ENCODE assay signal across 14 mouse cellular contexts in the genomic region with DNA sequence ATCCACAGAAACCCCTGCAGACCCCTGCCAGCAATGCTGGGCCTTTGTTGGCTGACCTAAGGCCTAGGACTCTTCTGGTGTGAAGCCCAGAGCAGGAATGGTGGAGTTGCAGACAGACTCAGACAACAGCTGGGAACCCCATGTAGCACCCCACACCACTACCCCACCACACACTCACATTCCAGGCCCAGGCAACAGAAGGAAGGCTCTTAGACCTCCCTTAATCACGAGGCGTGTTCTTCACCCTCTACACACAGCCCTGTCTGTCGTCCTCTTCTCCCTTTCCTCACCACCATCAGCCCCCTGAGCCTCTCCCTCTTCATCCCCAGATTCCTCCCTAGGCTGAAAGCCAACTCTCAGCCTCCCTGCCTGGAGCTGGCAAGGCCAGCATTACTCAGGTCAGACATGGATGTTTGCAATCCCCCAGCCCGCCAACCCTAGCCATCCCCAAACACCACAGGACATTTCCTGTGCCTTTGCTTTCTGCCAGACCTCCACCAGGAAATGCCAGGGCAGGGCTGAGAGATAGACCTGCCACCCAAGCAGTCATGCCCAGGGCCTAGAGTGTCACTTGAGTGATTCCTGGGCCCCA. TPM values are rescaled to one million over a fixed set of nuclear protein-coding genes. Genes with fewer than 3 reads are reported as not detected.
DNase-seq lines count a peak whose midpoint lies in the region; ATAC-seq lines count a peak whose summit lies in the region.
"Had no signal": no experiment of that assay in that cellular context is flagged by ENCODE, and none has a peak within 500 bp of the region (broad histone marks: within the 10 kb centered on the region; RNA-seq: fewer than 3 reads in every experiment).

No protein-coding gene starts in this region.

- no peak for ATAC-seq in midbrain, embryonic 14.5 days (ENCODE audit: low FRiP score, low TSS enrichment)
- ATAC-seq in midbrain, embryonic 13.5 days: no peak
- 0 out of 2 replicates have a peak, but pooled peaks have one; percentile 3 for ATAC-seq in intestine, embryonic 14.5 days (replicated peaks; ENCODE audit: low FRiP score, low TSS enrichment, low read depth)
- peak; percentile 59 for ATAC-seq in stomach, embryonic 16.5 days (ENCODE audit: insufficient read depth, low FRiP score)
- ATAC-seq: forebrain, embryonic 15.5 days; Patski had no signal

- H3K4me2 ChIP-seq in midbrain, embryonic 14.5 days (ENCODE audit: low read length): no peak overlapping the region
- H3K4me2 ChIP-seq in midbrain, embryonic 13.5 days (replicated peaks): no peak overlapping the region
- H3K4me2 ChIP-seq in intestine, embryonic 14.5 days (ENCODE audit: low read length): peak overlapping the region; percentile 77; the same call in 1 of the 2 replicates
- no peak overlapping the region for H3K4me2 ChIP-seq in stomach, embryonic 16.5 days (ENCODE audit: low read depth, low read length)
- H3K4me2 ChIP-seq: forebrain, embryonic 15.5 days; hindbrain, embryonic 13.5 days had no signal

- H3K4me1 ChIP-seq in midbrain, embryonic 14.5 days (ENCODE audit: control insufficient read depth, insufficient read depth, low read length): peaks cover 3% of the 10 kb centered on the region; the same call in 1 of the 2 replicates
- H3K4me1 ChIP-seq in midbrain, embryonic 13.5 days (replicated peaks): peaks cover 13% of the 10 kb centered on the region
- H3K4me1 ChIP-seq in intestine, embryonic 14.5 days (replicated peaks; ENCODE audit: control insufficient read depth, insufficient read depth, low read length): peaks cover 43% of the 10 kb centered on the region
- peaks cover 70% of the 10 kb centered on the region for H3K4me1 ChIP-seq in stomach, embryonic 16.5 days (ENCODE audit: control insufficient read depth, insufficient read depth, low read length)

- no peaks in the 10 kb centered on the region for H3K9me3 ChIP-seq in midbrain, embryonic 14.5 days (ENCODE audit: control insufficient read depth, low read length)
- H3K9me3 ChIP-seq in midbrain, embryonic 13.5 days: no peaks in the 10 kb centered on the region
- H3K9me3 ChIP-seq in intestine, embryonic 14.5 days (ENCODE audit: control insufficient read depth, low read length): no peaks in the 10 kb centered on the region
- H3K9me3 ChIP-seq in stomach, embryonic 16.5 days (replicated peaks; ENCODE audit: control insufficient read depth, low read length): no peaks in the 10 kb centered on the region
- H3K9me3 ChIP-seq: forebrain, embryonic 15.5 days; hindbrain, embryonic 13.5 days had no signal

- peaks cover 51% of the 10 kb centered on the region for H3K36me3 ChIP-seq in midbrain, embryonic 14.5 days (ENCODE audit: control insufficient read depth, insufficient read depth, low read length)
- peaks cover 51% of the 10 kb centered on the region for H3K36me3 ChIP-seq in midbrain, embryonic 13.5 days
- peaks cover 65% of the 10 kb centered on the region for H3K36me3 ChIP-seq in intestine, embryonic 14.5 days (ENCODE audit: control insufficient read depth, insufficient read depth, low read length)
- peaks cover 5% of the 10 kb centered on the region; the same call in 1 of the 2 replicates for H3K36me3 ChIP-seq in stomach, embryonic 16.5 days (ENCODE audit: control insufficient read depth, insufficient read depth, low read length)

- H3K27ac ChIP-seq in midbrain, embryonic 14.5 days (replicated peaks; ENCODE audit: low read depth, low read length): no peak overlapping the region
- H3K27ac ChIP-seq in midbrain, embryonic 13.5 days: no peak overlapping the region
- H3K27ac ChIP-seq in intestine, embryonic 14.5 days (ENCODE audit: low read depth): peak overlapping the region; percentile 81
- H3K27ac ChIP-seq in stomach, embryonic 16.5 days (ENCODE audit: low read length): peak overlapping the region; percentile 94
- H3K27ac ChIP-seq: forebrain, embryonic 15.5 days; hindbrain, embryonic 13.5 days; layer of hippocampus, adult 2 months had no signal

- 85% methylated on average over 4 of the region's 4 CpGs for WGBS in midbrain, embryonic 14.5 days
- WGBS in midbrain, embryonic 13.5 days: 80% methylated on average over 4 of the region's 4 CpGs
- 34% methylated on average over 4 of the region's 4 CpGs for WGBS in intestine, embryonic 14.5 days
- 28% methylated on average over 4 of the region's 4 CpGs for WGBS in stomach, embryonic 16.5 days

- H3K27me3 ChIP-seq in midbrain, embryonic 14.5 days (ENCODE audit: control insufficient read depth, insufficient read depth, low read length): peaks cover 37% of the 10 kb centered on the region
- peaks cover 40% of the 10 kb centered on the region for H3K27me3 ChIP-seq in midbrain, embryonic 13.5 days
- peaks cover 9% of the 10 kb centered on the region for H3K27me3 ChIP-seq in intestine, embryonic 14.5 days (replicated peaks; ENCODE audit: control insufficient read depth, insufficient read depth, low read length)
- H3K27me3 ChIP-seq in stomach, embryonic 16.5 days (ENCODE audit: control insufficient read depth, insufficient read depth, low read length): peaks cover 7% of the 10 kb centered on the region
- H3K27me3 ChIP-seq: Patski had no signal

- DNase-seq in heart, adult 11 months: peak; percentile 94
- no peak for DNase-seq in heart, postnatal 25 days (ENCODE audit: low spot score)
- DNase-seq in midbrain, embryonic 14.5 days: no peak
- no peak for DNase-seq in intestine, embryonic 14.5 days (ENCODE audit: low spot score)
- no peak for DNase-seq in thymus, adult 18-20 months
- no peak for DNase-seq in left cerebral cortex, adult 8-10 months (ENCODE audit: low spot score in 2 of 2)
- DNase-seq: adrenal gland, postnatal 25 days; cerebellum, adult 8-10 months had no signal

- intact Hi-C loops in heart, postnatal 25 days (cut with DNase I): no loop called here

- no peak overlapping the region for H3K4me3 ChIP-seq in midbrain, embryonic 14.5 days (replicated peaks; ENCODE audit: low read depth, low read length)
- no peak overlapping the region for H3K4me3 ChIP-seq in midbrain, embryonic 13.5 days (replicated peaks)
- H3K4me3 ChIP-seq in intestine, embryonic 14.5 days (ENCODE audit: low read depth, low read length): no peak overlapping the region
- no peak overlapping the region for H3K4me3 ChIP-seq in stomach, embryonic 16.5 days (replicated peaks; ENCODE audit: low read length)
- H3K4me3 ChIP-seq: forebrain, embryonic 15.5 days; hindbrain, embryonic 13.5 days; layer of hippocampus, adult 2 months had no signal

- H3K9ac ChIP-seq in midbrain, embryonic 14.5 days (replicated peaks; ENCODE audit: low read length): 0 out of 2 replicates have a peak overlapping the region, but pooled peaks have one; percentile 16
- no peak overlapping the region for H3K9ac ChIP-seq in midbrain, embryonic 13.5 days (replicated peaks)
- H3K9ac ChIP-seq in intestine, embryonic 14.5 days (ENCODE audit: low read length): no peak overlapping the region
- H3K9ac ChIP-seq in stomach, embryonic 16.5 days (ENCODE audit: low read length): peak overlapping the region; percentile 52
- H3K9ac ChIP-seq: forebrain, embryonic 15.5 days; hindbrain, embryonic 13.5 days had no signal

RNA-seq across cellular contexts. Expression of a gene that starts 7.8 kb away (rescaled TPM):
- 10 to 100 TPM; 15.3 to 19.2 TPM for total RNA-seq in heart, postnatal 25 days (2021)
- polyA plus RNA-seq in midbrain, embryonic 14.5 days (2014; fragmentation: Nextera tagmentation; extraction: Ambion mirVana): 0.66 and 0.92 TPM in 2 replicates
- polyA plus RNA-seq in midbrain, embryonic 13.5 days (2015; fragmentation: Nextera tagmentation; extraction: Ambion mirVana): 1.2 and 2.4 TPM in 2 replicates
- 13.0 and 14.5 TPM in 2 replicates for polyA plus RNA-seq in intestine, embryonic 14.5 days (2014; fragmentation: Nextera tagmentation; extraction: Ambion mirVana)
- 5.1 and 5.9 TPM in 2 replicates for polyA plus RNA-seq in stomach, embryonic 16.5 days (2015; fragmentation: Nextera tagmentation; extraction: Ambion mirVana)
- 1 to 10 TPM; 3.2 to 3.7 (median 3.4) TPM for total RNA-seq in left cerebral cortex, adult 8-10 months (2022)

RNA-seq across cellular contexts. Expression of a gene that starts 17.1 kb away (rescaled TPM):
- 1 to 10 TPM; 6.0 to 6.1 TPM for total RNA-seq in heart, postnatal 25 days (2021)
- 15.4 and 20.2 TPM in 2 replicates for polyA plus RNA-seq in midbrain, embryonic 14.5 days (2014; fragmentation: Nextera tagmentation; extraction: Ambion mirVana)
- 19.8 and 22.4 TPM in 2 replicates for polyA plus RNA-seq in midbrain, embryonic 13.5 days (2015; fragmentation: Nextera tagmentation; extraction: Ambion mirVana)
- polyA plus RNA-seq in intestine, embryonic 14.5 days (2014; fragmentation: Nextera tagmentation; extraction: Ambion mirVana): 29.9 and 32.2 TPM in 2 replicates
- 19.4 and 23.2 TPM in 2 replicates for polyA plus RNA-seq in stomach, embryonic 16.5 days (2015; fragmentation: Nextera tagmentation; extraction: Ambion mirVana)
- 10 to 100 TPM; 12.8 to 13.5 (median 13.2) TPM for total RNA-seq in left cerebral cortex, adult 8-10 months (2022)

RNA-seq across cellular contexts. Expression of a gene that starts 29.5 kb away (rescaled TPM):
- total RNA-seq in heart, postnatal 25 days (2021): 1 to 10 TPM; 7.4 to 9.0 TPM
- 13.7 and 14.8 TPM in 2 replicates for polyA plus RNA-seq in midbrain, embryonic 14.5 days (2014; fragmentation: Nextera tagmentation; extraction: Ambion mirVana)
- polyA plus RNA-seq in midbrain, embryonic 13.5 days (2015; fragmentation: Nextera tagmentation; extraction: Ambion mirVana): 14.9 and 15.4 TPM in 2 replicates
- 27.9 and 31.5 TPM in 2 replicates for polyA plus RNA-seq in intestine, embryonic 14.5 days (2014; fragmentation: Nextera tagmentation; extraction: Ambion mirVana)
- 20.6 and 20.7 TPM in 2 replicates for polyA plus RNA-seq in stomach, embryonic 16.5 days (2015; fragmentation: Nextera tagmentation; extraction: Ambion mirVana)
- 10 to 100 TPM; 22.7 to 28.7 (median 27.0) TPM for total RNA-seq in left cerebral cortex, adult 8-10 months (2022)

RNA-seq across cellular contexts. Expression of a gene that starts 32.1 kb away (rescaled TPM):
- 1 to 10 TPM; 9.7 to 9.8 TPM for total RNA-seq in heart, postnatal 25 days (2021)
- polyA plus RNA-seq in midbrain, embryonic 14.5 days (2014; fragmentation: Nextera tagmentation; extraction: Ambion mirVana): 16.5 and 17.4 TPM in 2 replicates
- polyA plus RNA-seq in midbrain, embryonic 13.5 days (2015; fragmentation: Nextera tagmentation; extraction: Ambion mirVana): 12.4 and 12.7 TPM in 2 replicates
- 1.6 and 2.0 TPM in 2 replicates for polyA plus RNA-seq in intestine, embryonic 14.5 days (2014; fragmentation: Nextera tagmentation; extraction: Ambion mirVana)
- polyA plus RNA-seq in stomach, embryonic 16.5 days (2015; fragmentation: Nextera tagmentation; extraction: Ambion mirVana): 1.3 and 1.4 TPM in 2 replicates
- total RNA-seq in left cerebral cortex, adult 8-10 months (2022): 10 to 100 TPM; 67.2 to 72.6 (median 67.9) TPM

Comparison
In these comparisons a context has a peak if more than half of its experiments do, and no peak if none do; other contexts are left out.
1. H3K9ac ChIP-seq: peak in midbrain, embryonic 14.5 days (single experiment) and stomach, embryonic 16.5 days (single experiment); none in midbrain, embryonic 13.5 days (single experiment) and intestine, embryonic 14.5 days (single experiment).
2. ATAC-seq: peak in intestine, embryonic 14.5 days (single experiment) and stomach, embryonic 16.5 days (single experiment); none in midbrain, embryonic 14.5 days (single experiment) and midbrain, embryonic 13.5 days (single experiment).
3. H3K27ac ChIP-seq: peak in intestine, embryonic 14.5 days (single experiment) and stomach, embryonic 16.5 days (single experiment); none in midbrain, embryonic 14.5 days (single experiment) and midbrain, embryonic 13.5 days (single experiment).